Mouse (Mus musculus): ENCODE results near the gene Ubl7.

The Ubl7 gene

GRCm38 (mm10) chr9:57948333-57948931, 37.7 kb downstream of the Ubl7 start:
- DNase-seq (ENCODE audit: low read depth, low spot score) = no peak

- DNase-seq (ENCODE audit: low read depth, low spot score) = no peak
Observed at GRCm38 (mm10) chr9:57949102-57949704, 38.4 kb downstream of the Ubl7 start.

- DNase-seq (ENCODE audit: low read depth, low spot score) = no peak
Observed at GRCm38 (mm10) chr9:57949879-57950278, 39.1 kb downstream of the Ubl7 start.

- no peak for DNase-seq (ENCODE audit: low read depth, low spot score)
Observed at GRCm38 (mm10) chr9:57950519-57950918, 39.7 kb downstream of the Ubl7 start.

GRCm38 (mm10) chr9:57951993-57952392, 41.2 kb downstream of the Ubl7 start:
- no peak for DNase-seq (ENCODE audit: low read depth, low spot score)

- DNase-seq (ENCODE audit: low read depth, low spot score) = no peak
Observed at GRCm38 (mm10) chr9:57954962-57955744, 44.4 kb downstream of the Ubl7 start.

- no peak for DNase-seq (ENCODE audit: low read depth, low spot score)
Observed at GRCm38 (mm10) chr9:57955764-57956163, 45.0 kb downstream of the Ubl7 start.

- no peak for DNase-seq (ENCODE audit: low read depth, low spot score)
Observed at GRCm38 (mm10) chr9:57956196-57956837, 45.5 kb downstream of the Ubl7 start.

- no peak for DNase-seq (ENCODE audit: low read depth, low spot score)
Observed at GRCm38 (mm10) chr9:57956838-57957236, 46.1 kb downstream of the Ubl7 start.

- no peak for DNase-seq (ENCODE audit: low read depth, low spot score)
Observed at GRCm38 (mm10) chr9:57958615-57959014, 47.8 kb downstream of the Ubl7 start.

GRCm38 (mm10) chr9:57959399-57959798, 48.6 kb downstream of the Ubl7 start:
- no peak for DNase-seq (ENCODE audit: low read depth, low spot score)

GRCm38 (mm10) chr9:57959886-57960866, 49.4 kb downstream of the Ubl7 start:
- DNase-seq (ENCODE audit: low read depth, low spot score) = no peak

GRCm38 (mm10) chr9:57961226-57961625, 50.4 kb downstream of the Ubl7 start:
- DNase-seq (ENCODE audit: low read depth, low spot score) = no peak

GRCm38 (mm10) chr9:57961863-57962778, 51.3 kb downstream of the Ubl7 start:
- no peak for DNase-seq (ENCODE audit: low read depth, low spot score)

GRCm38 (mm10) chr9:57963249-57963997, 52.6 kb downstream of the Ubl7 start:
- DNase-seq (ENCODE audit: low read depth, low spot score) = no peak

GRCm38 (mm10) chr9:57963998-57964395, 53.2 kb downstream of the Ubl7 start:
- DNase-seq (ENCODE audit: low read depth, low spot score) = no peak

GRCm38 (mm10) chr9:57964528-57965250, 53.9 kb downstream of the Ubl7 start:
- DNase-seq (ENCODE audit: low read depth, low spot score) = no peak

GRCm38 (mm10) chr9:57965281-57966185, 54.8 kb downstream of the Ubl7 start:
- DNase-seq (ENCODE audit: low read depth, low spot score) = no peak

Measured in mesoderm, embryonic 11.5 days (tissue).